Comparison of ENCODE assay signal across 8 mouse cellular contexts in genomic region chr17:80801451-80801983, GRCm38 (mm10).
DNase-seq lines count a peak whose midpoint lies in the region; ATAC-seq and TF ChIP-seq lines count a peak whose summit lies in the region.

No protein-coding gene starts in this region.

- H3K27me3 ChIP-seq in thymus, adult 2 months (ENCODE audit: control insufficient read depth, insufficient read depth, low read length): no peaks in the 10 kb centered on the region
- H3K27me3 ChIP-seq in kidney, postnatal 0 days (ENCODE audit: insufficient read depth, low read length): no peaks in the 10 kb centered on the region
- H3K27me3 ChIP-seq in limb, embryonic 15.5 days: no peaks in the 10 kb centered on the region

- ATAC-seq in kidney, postnatal 0 days (replicated peaks; ENCODE audit: low FRiP score, low read depth): no peak
- peak; percentile 70 for ATAC-seq in limb, embryonic 15.5 days (ENCODE audit: insufficient number of reproducible peaks, low FRiP score, low TSS enrichment, low read depth)

- H3K9ac ChIP-seq in kidney, postnatal 0 days (ENCODE audit: low read depth, low read length): no peak overlapping the region
- no peak overlapping the region for H3K9ac ChIP-seq in limb, embryonic 15.5 days

- H3K36me3 ChIP-seq in thymus, adult 2 months (ENCODE audit: control insufficient read depth, insufficient read depth, low read length): no peaks in the 10 kb centered on the region
- H3K36me3 ChIP-seq in kidney, postnatal 0 days (ENCODE audit: insufficient read depth, low read length): no peaks in the 10 kb centered on the region
- H3K36me3 ChIP-seq in limb, embryonic 15.5 days: no peaks in the 10 kb centered on the region

- H3K4me3 ChIP-seq in thymus, adult 2 months (ENCODE audit: control insufficient read depth, insufficient read depth, low read length): peak overlapping the region; percentile 21; the same call in 1 of the 2 replicates
- H3K4me3 ChIP-seq in cortical plate, adult 2 months (ENCODE audit: insufficient read depth, low read length): no peak overlapping the region
- no peak overlapping the region for H3K4me3 ChIP-seq in kidney, postnatal 0 days (replicated peaks; ENCODE audit: low read depth, low read length)
- H3K4me3 ChIP-seq in limb, embryonic 15.5 days: peak overlapping the region; percentile 10
- H3K4me3 ChIP-seq in olfactory bulb, adult 2 months (ENCODE audit: insufficient read depth, low read depth, low read length): peak overlapping the region; percentile 2; the same call in 1 of the 2 replicates

- 10% methylated on average over 16 of the region's 16 CpGs for WGBS in thymus, adult 2 months
- 34% methylated on average over 16 of the region's 16 CpGs for WGBS in kidney, postnatal 0 days
- WGBS in limb, embryonic 15.5 days: 5% methylated on average over 16 of the region's 16 CpGs
- 4% methylated on average over 16 of the region's 16 CpGs for WGBS in olfactory bulb, adult 2 months

- TF ChIP-seq CTCF in thymus, adult 2 months (IDR thresholded peaks at IDR 0.05; ENCODE audit: borderline replicate concordance, control insufficient read depth, extremely low read depth, insufficient read depth, low read length, poor library complexity): no peak
- no peak for TF ChIP-seq CTCF in cortical plate, adult 2 months (IDR thresholded peaks at IDR 0.05; ENCODE audit: extremely low read depth, insufficient read depth, low read length)
- no peak for TF ChIP-seq CTCF in kidney, postnatal 0 days (IDR thresholded peaks at IDR 0.05; ENCODE audit: low read depth)
- no peak for TF ChIP-seq CTCF in olfactory bulb, adult 2 months (IDR thresholded peaks at IDR 0.05; ENCODE audit: insufficient read depth, low read depth, low read length)

- 0 out of 2 replicates have a peak overlapping the region, but pooled peaks have one; percentile 15 for H3K4me2 ChIP-seq in kidney, postnatal 0 days (ENCODE audit: low read length)
- H3K4me2 ChIP-seq in limb, embryonic 15.5 days: peak overlapping the region; percentile 41

- peaks cover 9% of the 10 kb centered on the region for H3K4me1 ChIP-seq in thymus, adult 2 months (replicated peaks; ENCODE audit: control insufficient read depth, insufficient read depth, low read length)
- H3K4me1 ChIP-seq in cortical plate, adult 2 months (ENCODE audit: control insufficient read depth, insufficient read depth, low read length): peaks cover 4% of the 10 kb centered on the region
- H3K4me1 ChIP-seq in kidney, postnatal 0 days (replicated peaks; ENCODE audit: insufficient read depth, low read length): peaks cover 23% of the 10 kb centered on the region
- peaks cover 22% of the 10 kb centered on the region for H3K4me1 ChIP-seq in limb, embryonic 15.5 days
- peaks cover 24% of the 10 kb centered on the region for H3K4me1 ChIP-seq in olfactory bulb, adult 2 months (ENCODE audit: control insufficient read depth, insufficient read depth, low read length)

- H3K9me3 ChIP-seq in kidney, postnatal 0 days (replicated peaks; ENCODE audit: low read length): no peaks in the 10 kb centered on the region
- no peaks in the 10 kb centered on the region for H3K9me3 ChIP-seq in limb, embryonic 15.5 days

- no peak overlapping the region for H3K27ac ChIP-seq in thymus, adult 2 months (ENCODE audit: control insufficient read depth, insufficient read depth, low read length)
- H3K27ac ChIP-seq in cortical plate, adult 2 months (ENCODE audit: insufficient read depth, low read length): peak overlapping the region; percentile 41
- peak overlapping the region; percentile 81 for H3K27ac ChIP-seq in kidney, postnatal 0 days
- H3K27ac ChIP-seq in limb, embryonic 15.5 days: peak overlapping the region; percentile 93
- peak overlapping the region; percentile 53 for H3K27ac ChIP-seq in olfactory bulb, adult 2 months (ENCODE audit: insufficient read depth, low read depth, low read length)

- peak; percentile 6 for DNase-seq in thymus, adult 2 months
- DNase-seq in thymus, postnatal 10 days (ENCODE audit: low spot score in 2 of 2): no peak
- peak; percentile 99 for DNase-seq in heart, adult 11 months
- peak; percentile 74 for DNase-seq in kidney, postnatal 0 days (ENCODE audit: low spot score)
- no peak for DNase-seq in yolk sac, embryonic 10.5 days (ENCODE audit: low spot score)

- TF ChIP-seq POLR2A in thymus, adult 2 months (IDR thresholded peaks at IDR 0.05; ENCODE audit: control insufficient read depth, extremely low read depth, insufficient read depth, low read length, poor library complexity): no peak
- TF ChIP-seq POLR2A in cortical plate, adult 2 months (IDR thresholded peaks at IDR 0.05; ENCODE audit: extremely low read depth, insufficient read depth, low read length): no peak
- TF ChIP-seq POLR2A in olfactory bulb, adult 2 months (IDR thresholded peaks at IDR 0.05; ENCODE audit: insufficient read depth, low read depth, low read length): no peak

Comparison
In these comparisons a context has a peak if more than half of its experiments do, and no peak if none do; other contexts are left out.
1. DNase-seq: peak in thymus, adult 2 months (single experiment), heart, adult 11 months (single experiment) and kidney, postnatal 0 days (single experiment); none in thymus, postnatal 10 days (0 of 2) and yolk sac, embryonic 10.5 days (single experiment).
2. H3K4me3 ChIP-seq: peak in thymus, adult 2 months (single experiment), limb, embryonic 15.5 days (single experiment) and olfactory bulb, adult 2 months (single experiment); none in cortical plate, adult 2 months (single experiment) and kidney, postnatal 0 days (single experiment).